Mouse (Mus musculus) olfactory bulb, adult 2 months (tissue): ENCODE data around the gene Gdf15. TPM values are rescaled to one million over a fixed set of nuclear protein-coding genes. Genes with fewer than 3 reads are reported as not detected.
A peak's percentile ranks its signal among the peaks of the same experiment; 100 is the strongest.

Experiments
- H3K27ac ChIP-seq: fragments of 200-500 bp; 2 replicates; pipeline ENCODE4 v1.5.1; 2012; ENCODE audit warnings: low read depth, low read length; ENCODE audit not compliant: insufficient read depth
- H3K4me1 ChIP-seq: fragments of 200-500 bp; 2 replicates; pipeline ENCODE4 v1.6.1; 2012; ENCODE audit warnings: low read length; ENCODE audit not compliant: control insufficient read depth, insufficient read depth
- H3K4me3 ChIP-seq: fragments of 200-500 bp; 2 replicates; pipeline ENCODE4 v1.5.1; 2012; ENCODE audit warnings: mild to moderate bottlenecking, low read depth, low read length, moderate library complexity; ENCODE audit not compliant: insufficient read depth
- CTCF ChIP-seq: fragments of 200-500 bp; IDR thresholded peaks from 2 replicates; pipeline ENCODE4 v1.5.1; 2012; ENCODE audit warnings: low read depth, mild to moderate bottlenecking, low read length, moderate library complexity; ENCODE audit not compliant: insufficient read depth
- POLR2A ChIP-seq: fragments of 200-500 bp; IDR thresholded peaks from 2 replicates; pipeline ENCODE4 v1.6.1; 2012; ENCODE audit warnings: mild to moderate bottlenecking, low read depth, low read length, moderate library complexity; ENCODE audit not compliant: insufficient read depth
- WGBS: fragments of 180-500 bp; shearing (Covaris S2); methylation state at CpG from one replicate; pipeline ENCODE4 v1.1.7; 2018; 5-methylcytosine and 5-hydroxymethylcytosine counted together
- polyA plus RNA-seq: library from polyadenylated mRNA; stranded (reverse); fragments of >200 nt; gene quantifications from 2 replicates; pipeline ENCODE4 v1.2.4, GENCODE M21; 2012; ENCODE audit warnings: low replicate concordance; ENCODE audit not compliant: missing spikeins, insufficient read depth, insufficient read length

Gene Gdf15
- polyA plus RNA-seq, 1 experiment = not detected

DNA sequence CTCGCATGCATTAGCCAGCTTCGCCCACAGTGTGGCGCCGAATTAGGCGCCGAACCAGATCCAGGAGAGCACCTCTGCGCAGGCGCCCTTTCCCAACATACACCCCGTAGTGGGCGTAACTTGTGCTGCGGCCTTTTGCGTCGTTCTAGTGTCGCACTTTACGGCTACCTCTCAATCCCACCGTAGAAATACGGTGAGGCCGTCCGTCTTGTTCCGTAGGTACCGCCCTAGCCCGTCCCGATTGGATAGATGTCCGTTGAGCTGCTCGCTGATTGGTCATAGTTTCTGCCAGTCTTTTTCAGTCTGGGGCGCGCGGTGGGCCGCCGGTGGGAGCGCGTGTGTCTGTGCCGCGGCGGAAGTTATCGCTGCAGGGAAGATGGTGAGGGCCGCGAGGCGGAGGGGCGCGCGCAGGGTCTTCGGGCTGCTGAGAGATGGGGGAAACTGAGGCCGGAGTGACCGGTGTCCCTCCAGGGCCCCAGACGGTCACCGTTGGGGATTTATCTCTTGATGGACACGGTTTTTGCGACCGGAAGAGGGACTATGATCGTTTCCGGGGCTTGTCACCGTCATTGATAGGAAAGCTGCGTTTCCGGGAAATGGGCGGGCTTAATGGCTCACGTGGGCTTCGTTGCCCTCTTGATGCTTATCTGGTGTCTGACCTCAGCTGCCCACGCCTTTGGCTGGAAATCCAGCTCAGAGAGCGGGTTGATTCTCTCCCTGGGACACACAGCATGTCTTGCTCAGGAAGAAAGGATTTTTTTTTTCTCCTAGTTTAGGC lies 41.0 kb upstream of the Gdf15 start, which contains the start of gene Lsm4:
TSS of gene Lsm4 (plus strand) at position 170 of the 778 bp plus-strand sequence.
- H3K4me1 ChIP-seq = peaks cover 17% of the 10 kb centered on the region
- peak within 1 kb of the TSS; percentile 58 for H3K4me3 ChIP-seq
- H3K27ac ChIP-seq = peak within 1 kb of the TSS; percentile 81
- TF ChIP-seq POLR2A (0 out of 2 replicates have a peak, but pooled peaks have one; percentile 19), CTCF (peak; percentile 82)
- WGBS = under 1% methylated on average over 60 of the region's 60 CpGs

- peak overlapping the region; percentile 26 for H3K4me3 ChIP-seq
- 33% methylated on average over 19 of the region's 19 CpGs for WGBS
- H3K27ac ChIP-seq = peak overlapping the region; percentile 53; the same call in 1 of the 2 replicates
- no peak for TF ChIP-seq POLR2A
- no peak for TF ChIP-seq CTCF
- H3K4me1 ChIP-seq = peaks cover 17% of the 10 kb centered on the region
Measured at GRCm38 (mm10) chr8:70672325-70673078, 40.2 kb upstream of the Gdf15 start.

DNA sequence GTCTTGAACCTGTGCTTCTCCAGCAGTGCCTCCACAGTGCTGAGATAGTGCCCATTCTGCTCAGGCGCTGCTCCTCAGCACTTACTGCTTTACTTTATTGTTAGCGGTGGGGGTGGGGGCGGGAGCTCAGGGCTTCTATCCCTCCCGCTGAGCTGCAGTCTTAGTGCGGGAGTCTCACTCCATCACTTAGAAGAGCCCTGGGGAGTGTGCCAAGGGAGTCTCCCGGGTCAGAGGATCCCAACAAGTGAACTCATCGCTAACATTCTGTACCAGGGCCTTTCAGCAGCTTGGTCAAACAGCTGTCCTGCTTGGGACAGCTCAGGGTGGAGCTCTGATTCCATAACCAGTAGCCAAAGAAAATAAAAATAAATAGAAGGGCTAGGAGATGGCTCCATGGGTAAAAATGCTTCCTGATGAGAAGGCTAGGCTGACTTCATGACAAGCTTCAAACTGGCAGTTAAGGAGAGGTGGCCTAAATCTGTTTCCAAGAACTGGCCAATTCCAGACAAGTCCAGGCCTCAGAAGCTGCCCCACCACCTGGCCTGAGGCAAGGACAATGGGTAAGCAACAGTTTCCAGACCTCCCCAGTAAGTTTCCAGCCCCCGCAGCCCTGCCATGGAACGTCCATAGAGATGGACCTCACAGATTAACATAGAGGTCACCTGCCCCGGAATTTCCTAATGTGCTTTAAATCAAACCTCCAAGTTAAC lies 39.5 kb upstream of the Gdf15 start:
- TF ChIP-seq CTCF (no peak), POLR2A (no peak)
- Histone ChIP-seq H3K4me3 (no peak overlapping the region), H3K27ac (no peak overlapping the region), H3K4me1 (peaks cover 17% of the 10 kb centered on the region)
- 58% methylated on average over 10 of the region's 10 CpGs for WGBS

GRCm38 (mm10) chr8:70667071-70667470 lies 34.8 kb upstream of the Gdf15 start:
- Histone ChIP-seq H3K27ac (no peak overlapping the region), H3K4me3 (no peak overlapping the region), H3K4me1 (no peaks in the 10 kb centered on the region; the same call in 1 of the 2 replicates)
- no peak for TF ChIP-seq CTCF
- 51% methylated on average over 5 of the region's 5 CpGs for WGBS

GRCm38 (mm10) chr8:70665599-70665998 lies 33.3 kb upstream of the Gdf15 start:
- Histone ChIP-seq H3K27ac (no peak overlapping the region), H3K4me3 (no peak overlapping the region), H3K4me1 (no peaks in the 10 kb centered on the region)
- TF ChIP-seq POLR2A (no peak), CTCF (no peak)
- 83% methylated on average over 2 of the region's 2 CpGs for WGBS

- 80% methylated on average over 3 of the region's 3 CpGs for WGBS
- Histone ChIP-seq H3K4me1 (peaks cover 9% of the 10 kb centered on the region), H3K4me3 (no peak overlapping the region), H3K27ac (no peak overlapping the region)
- no peak for TF ChIP-seq POLR2A
- no peak for TF ChIP-seq CTCF
Measured at GRCm38 (mm10) chr8:70664631-70665030, 32.4 kb upstream of the Gdf15 start.

DNA sequence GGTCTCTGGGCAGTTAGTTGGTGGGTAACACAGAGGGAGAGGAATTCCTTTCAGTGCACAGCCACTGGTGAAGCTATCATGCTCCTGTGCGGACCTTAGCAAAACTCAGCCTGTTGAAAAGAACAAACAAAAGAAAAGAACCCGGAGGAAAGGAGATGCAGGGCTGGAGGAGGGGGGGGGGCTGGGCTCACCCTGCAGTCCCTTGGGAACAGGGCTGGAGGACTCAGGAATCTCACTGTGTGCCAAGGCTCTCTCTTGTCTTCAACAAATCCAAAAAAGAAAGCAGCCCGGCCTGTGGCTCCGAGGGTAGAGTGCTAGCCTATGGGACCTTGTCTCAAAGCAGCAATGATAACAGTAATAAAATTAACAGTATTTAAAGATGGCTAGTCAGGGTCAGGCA lies 31.4 kb upstream of the Gdf15 start:
- 39% methylated on average over 4 of the region's 4 CpGs for WGBS
- Histone ChIP-seq H3K4me1 (peaks cover 14% of the 10 kb centered on the region), H3K27ac (no peak overlapping the region), H3K4me3 (no peak overlapping the region)
- TF ChIP-seq POLR2A = no peak
- TF ChIP-seq CTCF = no peak

DNA sequence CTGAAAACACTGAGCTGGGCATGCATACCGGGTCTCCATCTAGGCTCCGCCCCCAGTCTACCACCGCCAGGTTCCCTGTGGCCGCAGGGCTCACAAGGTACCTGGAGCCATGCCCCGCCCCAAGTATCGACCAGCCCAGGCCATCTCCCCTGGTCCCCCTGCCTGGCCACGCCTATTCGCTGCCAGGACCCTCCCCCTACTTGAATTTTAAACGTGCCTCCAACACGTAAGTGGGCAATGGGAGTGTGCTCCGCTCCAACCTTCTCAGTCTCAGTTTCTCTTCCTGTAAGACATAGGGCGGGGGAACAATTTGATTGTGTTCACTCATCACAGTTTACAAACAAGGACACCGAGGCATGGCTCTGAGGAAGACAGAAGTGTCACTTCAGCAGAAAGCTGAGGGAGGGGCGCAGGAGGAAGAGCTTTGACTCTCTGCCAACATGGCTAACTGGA lies 28.0 kb upstream of the Gdf15 start, which contains the start of gene Pgpep1:
TSS of gene Pgpep1 (minus strand) at position 116 of the 453 bp plus-strand sequence.
- H3K4me3 ChIP-seq = peak within 1 kb of the TSS; percentile 78
- H3K4me1 ChIP-seq = peaks cover 18% of the 10 kb centered on the region
- TF ChIP-seq POLR2A (no peak), CTCF (no peak)
- no peak within 1 kb of the TSS for H3K27ac ChIP-seq
- WGBS = 8% methylated on average over 14 of the region's 14 CpGs
